Mouse (Mus musculus) cerebellum, adult 11-12 months (tissue): ENCODE measurements around the gene Gnas.
A peak's percentile ranks its signal among the peaks of the same experiment; 100 is the strongest.
"Not testable (repeated sequence)": the region's sequence is repeated elsewhere in the genome, so short reads cannot be mapped to it uniquely, and the experiment has no call there.

Experiments used
- DNase-seq: peaks from one replicate; pipeline ENCODE4 v3.0.0; 2022

Gnas gene

DNA sequence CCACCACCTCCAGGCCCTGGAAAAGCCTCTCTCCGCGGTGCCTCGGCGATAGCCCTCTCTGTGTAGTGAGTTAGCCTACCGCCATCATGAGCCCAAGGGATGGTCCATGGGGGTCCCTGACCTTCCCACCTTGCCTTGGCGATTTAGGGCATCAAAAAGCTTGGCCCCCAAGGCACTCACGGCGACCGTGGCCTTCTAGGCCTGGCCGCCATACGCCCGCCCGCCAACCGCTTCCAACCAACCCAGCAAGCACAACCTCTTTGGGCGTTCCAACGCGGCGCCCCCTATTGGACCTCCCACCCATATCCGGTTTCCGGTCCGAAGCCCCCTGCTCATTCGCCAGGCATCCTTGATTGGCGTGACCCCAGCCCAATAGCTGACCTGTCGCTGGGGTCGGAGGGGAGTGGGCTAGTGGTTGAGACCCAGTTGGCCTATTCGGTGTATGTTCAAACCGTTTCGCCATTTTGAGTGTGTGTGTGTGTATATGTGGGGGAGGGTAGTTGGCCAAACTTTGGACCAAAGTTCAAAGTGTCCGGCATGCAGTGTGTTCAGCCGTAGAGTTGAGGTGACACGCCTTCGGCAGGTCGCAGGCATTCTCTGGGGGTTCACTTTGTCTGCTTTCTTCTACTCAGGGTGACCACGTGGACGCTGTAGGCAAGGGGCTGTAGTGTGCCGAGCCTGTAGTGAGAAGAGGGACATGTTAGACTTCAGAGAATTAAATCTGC is 11.2 kb downstream of the Gnas start:
- DNase-seq = no peak

DNA sequence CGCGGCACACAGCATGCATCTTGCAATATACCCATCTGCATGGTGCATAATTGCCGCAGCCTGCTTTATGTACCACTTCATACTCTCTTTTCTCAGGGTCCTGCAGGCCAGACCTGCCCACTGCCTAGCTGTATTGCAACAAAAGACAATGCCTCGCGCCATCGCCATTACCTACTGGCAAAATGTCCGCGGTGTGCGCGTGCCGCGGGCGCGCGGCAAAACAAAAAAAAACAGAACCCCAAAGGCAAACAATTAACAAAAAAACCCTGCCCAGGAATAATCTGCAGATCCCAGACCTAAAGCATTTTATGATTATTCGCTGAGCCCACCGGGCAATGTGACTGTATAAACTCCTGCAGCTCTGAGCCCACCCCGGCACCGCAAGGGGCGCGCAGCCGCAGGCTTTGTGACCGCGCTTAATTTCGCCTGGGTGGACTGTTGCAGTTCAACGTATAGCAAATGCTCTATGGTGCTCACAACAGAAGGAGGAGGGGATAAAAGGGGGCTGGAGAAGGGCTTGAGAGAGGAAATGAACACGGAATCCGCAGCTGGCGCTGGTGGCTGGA is 11.9 kb downstream of the Gnas start:
- no peak for DNase-seq

DNA sequence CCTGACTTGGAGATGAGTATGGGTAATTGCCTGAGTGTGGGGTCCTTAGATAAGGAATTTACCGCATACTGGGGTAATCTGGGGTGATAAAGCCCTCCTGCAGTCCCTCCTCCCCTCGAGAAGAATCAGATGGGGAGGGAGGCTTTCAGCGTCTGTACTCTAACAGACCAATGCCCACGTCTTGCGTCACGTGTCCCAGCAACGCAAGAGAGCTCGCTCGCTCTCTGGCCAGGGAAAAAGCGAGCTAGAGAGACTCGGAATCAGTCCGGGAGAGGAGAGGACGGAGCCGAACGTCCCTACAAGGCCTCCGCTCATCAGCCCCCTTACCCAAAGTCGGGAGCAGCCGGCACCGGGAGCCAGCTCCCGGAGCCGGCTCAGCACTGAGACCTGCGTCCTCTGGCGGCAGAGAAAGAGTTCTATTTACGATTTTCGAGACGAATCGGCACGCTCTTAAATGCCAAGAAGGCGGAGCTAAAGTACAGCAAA is 13.0 kb downstream of the Gnas start:
- no peak for DNase-seq

DNA sequence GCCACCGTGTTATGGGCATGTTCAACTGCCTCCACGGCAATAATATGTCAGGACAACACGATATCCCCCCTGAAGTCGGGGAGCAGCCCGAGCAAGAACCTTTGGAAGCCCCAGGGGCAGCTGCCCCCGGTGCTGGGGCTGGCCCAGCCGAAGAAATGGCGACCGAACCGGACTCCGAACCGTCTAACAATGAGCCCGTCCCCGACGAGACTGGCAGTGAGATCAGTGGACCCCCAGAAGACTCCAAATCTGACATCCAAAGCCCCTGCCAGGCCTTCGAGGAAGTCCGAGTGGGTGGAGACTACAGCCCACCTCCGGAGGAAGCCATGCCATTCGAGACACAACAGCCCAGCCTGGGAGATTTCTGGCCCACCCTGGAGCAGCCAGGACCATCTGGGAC is 13.7 kb downstream of the Gnas start:
- no peak for DNase-seq

GRCm38 (mm10) chr2:174298471-174298870 is 14.4 kb downstream of the Gnas start:
- no peak for DNase-seq

GRCm38 (mm10) chr2:174299091-174299770 is 15.1 kb downstream of the Gnas start:
- no peak for DNase-seq

DNA sequence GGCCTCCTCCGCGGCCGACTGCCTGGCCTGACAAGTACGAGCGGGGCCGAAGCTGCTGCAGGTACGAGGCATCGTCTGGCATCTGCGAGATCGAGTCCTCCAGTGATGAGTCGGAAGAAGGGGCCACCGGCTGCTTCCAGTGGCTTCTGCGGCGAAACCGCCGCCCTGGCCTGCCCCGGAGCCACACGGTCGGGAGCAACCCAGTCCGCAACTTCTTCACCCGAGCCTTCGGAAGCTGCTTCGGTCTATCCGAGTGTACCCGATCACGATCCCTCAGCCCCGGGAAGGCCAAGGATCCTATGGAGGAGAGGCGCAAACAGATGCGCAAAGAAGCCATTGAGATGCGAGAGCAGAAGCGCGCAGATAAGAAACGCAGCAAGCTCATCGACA is 15.6 kb downstream of the Gnas start:
- no peak for DNase-seq

DNA sequence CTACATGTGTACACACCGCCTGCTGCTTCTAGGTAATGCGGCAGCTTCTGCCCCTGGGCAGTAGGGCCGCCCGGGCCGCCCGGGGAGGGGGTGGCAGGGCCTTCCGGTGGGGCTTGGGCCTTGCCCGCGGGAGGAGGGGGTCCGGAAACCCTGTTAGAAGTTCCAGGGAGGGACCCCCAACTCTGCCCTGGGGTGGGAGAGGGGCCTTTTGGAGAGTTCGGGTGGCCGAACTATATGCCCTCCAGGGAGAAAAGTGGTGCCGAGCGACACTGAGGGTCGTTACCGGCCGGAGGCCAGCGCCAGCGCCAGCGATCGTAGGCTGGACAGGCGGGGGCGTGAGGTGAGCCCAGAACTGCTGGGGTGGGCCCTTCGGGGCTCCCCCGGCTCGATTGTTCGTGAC is 16.1 kb downstream of the Gnas start:
- no peak for DNase-seq

DNA sequence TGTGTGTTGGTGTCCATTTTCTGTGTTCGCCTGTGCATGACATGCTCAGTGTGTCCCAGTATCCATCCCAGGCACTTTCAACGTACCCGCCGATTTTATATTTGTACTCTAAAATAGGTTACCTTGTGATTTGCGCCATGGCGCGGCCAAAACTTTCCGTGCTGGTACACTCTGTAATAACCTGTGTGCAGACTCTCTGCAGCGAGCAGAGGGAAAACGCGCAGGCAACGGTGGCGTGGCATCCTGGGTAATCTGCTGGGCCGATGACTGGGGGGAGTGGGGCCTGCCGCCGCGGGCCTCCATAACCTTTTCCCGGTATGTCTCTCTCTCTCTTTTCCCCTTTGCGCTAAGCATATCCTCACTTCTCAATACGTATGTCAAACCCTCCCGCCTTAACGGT is 16.5 kb downstream of the Gnas start:
- DNase-seq = no peak

- no peak for DNase-seq
Observed at GRCm38 (mm10) chr2:174302526-174302925, 18.4 kb downstream of the Gnas start.

- DNase-seq = no peak
Observed at GRCm38 (mm10) chr2:174305646-174306045, 21.5 kb downstream of the Gnas start.

DNA sequence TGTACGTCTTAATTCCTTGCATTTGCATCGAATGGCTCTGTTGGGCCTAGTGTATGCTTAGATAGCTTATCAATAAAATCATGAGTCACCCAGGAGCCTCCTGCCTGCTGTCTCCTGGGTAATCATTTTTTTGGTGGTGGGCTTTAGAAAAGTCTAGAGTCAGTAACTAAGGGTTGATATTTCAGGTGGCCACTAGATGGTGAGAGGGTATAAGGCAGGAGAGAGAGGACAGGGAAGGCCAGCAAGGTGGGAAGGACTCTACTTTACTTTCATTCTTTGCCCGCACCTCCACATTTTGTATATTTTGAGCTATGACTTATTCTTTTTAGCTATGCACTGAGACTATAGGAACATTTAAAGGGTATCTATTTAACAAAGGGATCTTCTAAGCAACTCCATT is 23.8 kb downstream of the Gnas start:
- no peak for DNase-seq

DNA sequence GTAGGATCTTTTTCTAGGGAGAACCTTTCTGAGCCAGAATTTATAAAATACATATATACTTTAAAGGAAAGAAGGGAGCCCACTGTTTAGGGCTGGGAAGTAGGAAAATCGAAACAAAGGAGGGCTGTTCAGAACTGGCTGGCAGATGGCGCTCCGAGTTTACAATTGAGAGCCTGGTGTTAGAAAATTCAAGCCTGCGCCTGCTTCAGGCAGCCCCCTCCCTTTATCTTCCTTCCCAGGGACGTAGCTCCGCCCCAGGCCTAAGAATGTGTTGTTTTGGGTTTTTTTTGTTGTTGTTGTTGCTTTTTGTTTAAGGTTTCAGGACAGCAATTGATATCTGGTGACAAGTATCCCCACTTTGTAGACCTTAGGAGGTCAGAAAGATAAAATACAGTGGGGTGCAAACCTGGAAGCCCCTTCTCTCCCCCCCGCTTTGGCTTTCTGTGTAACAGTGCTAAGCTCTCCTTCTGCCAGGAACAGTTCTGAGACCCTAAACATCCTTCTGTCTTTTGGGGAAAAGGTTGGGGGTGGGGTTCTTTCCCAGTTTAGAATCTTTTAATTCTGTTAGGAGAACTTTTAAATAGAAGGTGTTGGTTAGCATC is 26.9 kb downstream of the Gnas start:
- no peak for DNase-seq

DNA sequence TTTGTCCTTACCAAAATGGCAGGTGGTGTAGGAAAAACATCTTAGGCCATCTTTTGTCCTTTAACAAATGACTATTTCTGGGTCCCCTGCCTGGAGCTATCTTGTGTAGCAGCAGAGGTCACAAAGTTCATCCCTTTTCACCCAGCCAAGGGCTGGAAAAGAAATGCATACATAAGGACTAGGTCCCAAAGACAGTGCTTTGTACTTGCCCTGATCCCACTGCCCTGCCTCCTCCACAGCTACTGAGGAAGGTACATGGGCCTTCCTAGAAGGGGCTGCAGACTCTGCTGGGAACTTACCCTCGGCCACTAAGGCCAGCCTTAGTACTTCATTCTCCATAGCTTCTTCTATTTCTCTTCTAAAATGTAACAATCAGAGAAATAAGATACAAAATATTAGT is 27.5 kb downstream of the Gnas start:
- DNase-seq = no peak

GRCm38 (mm10) chr2:174312118-174312647 is 28.1 kb downstream of the Gnas start:
- DNase-seq = peak; percentile 50

GRCm38 (mm10) chr2:174312661-174313060 is 28.5 kb downstream of the Gnas start:
- no peak for DNase-seq

- DNase-seq = not testable (repeated sequence)
Observed at GRCm38 (mm10) chr2:174315445-174315844, 31.3 kb downstream of the Gnas start.

- no peak for DNase-seq
Observed at GRCm38 (mm10) chr2:174316661-174317060, 32.5 kb downstream of the Gnas start.

GRCm38 (mm10) chr2:174325989-174326388 is 41.9 kb downstream of the Gnas start:
- no peak for DNase-seq

DNA sequence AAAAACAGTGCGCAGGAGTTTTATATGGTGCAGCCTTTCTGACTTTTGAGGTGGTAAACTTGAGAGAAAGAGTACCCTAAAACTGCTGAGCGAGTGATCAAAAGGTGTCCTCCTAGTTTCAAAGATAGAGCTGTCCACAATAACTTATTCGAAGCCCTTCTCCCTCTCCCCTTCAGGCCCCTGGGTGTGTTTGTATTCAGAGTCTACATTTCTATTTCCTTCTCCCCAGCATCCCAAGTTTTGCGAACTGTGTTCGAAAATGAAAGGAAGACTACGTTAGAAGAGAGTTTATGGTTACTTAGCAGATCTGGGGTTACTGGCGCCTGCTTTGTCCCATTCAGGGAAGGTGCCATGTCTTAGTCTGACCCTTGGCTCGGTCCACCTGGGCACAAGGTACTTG is 42.4 kb downstream of the Gnas start:
- DNase-seq = no peak

- peak; percentile 82 for DNase-seq
Observed at GRCm38 (mm10) chr2:174327295-174327981, 43.3 kb downstream of the Gnas start.

GRCm38 (mm10) chr2:174328358-174328905 is 44.3 kb downstream of the Gnas start:
- DNase-seq = peak; percentile 41
